8 mouse cellular contexts compared by ENCODE assay signal in genomic region chr2:128966641-128967580, GRCm38 (mm10). TPM values are rescaled to one million over a fixed set of nuclear protein-coding genes. Genes with fewer than 3 reads are reported as not detected.
A peak's percentile ranks its signal among the peaks of the same experiment; 100 is the strongest.
DNase-seq lines count a peak whose midpoint lies in the region; ATAC-seq lines count a peak whose summit lies in the region.

Zc3h6 (plus strand) TSS chr2:128967402.

- peak; percentile 98 for DNase-seq in CD4-positive, CD25-positive, alpha-beta regulatory T cell, adult 2 months (ENCODE audit: low read depth, low spot score)
- DNase-seq in fat pad, adult 2 months (ENCODE audit: extremely low read depth, low read depth, low spot score), result peak; percentile 62
- DNase-seq in kidney, postnatal 14 days, result peak; percentile 99
- peak; percentile 98 for DNase-seq in liver, embryonic 13.5 days
- DNase-seq in neural tube, embryonic 10.5 days (ENCODE audit: extremely low spot score, low spot score), result peak; percentile 98

- peak within 1 kb of the TSS; percentile 100 for H3K9ac ChIP-seq in heart, embryonic 14.5 days (ENCODE audit: low read length)
- H3K9ac ChIP-seq in liver, embryonic 13.5 days, result peak within 1 kb of the TSS; percentile 99
- H3K9ac ChIP-seq in stomach, embryonic 16.5 days (ENCODE audit: low read length), result peak within 1 kb of the TSS; percentile 100

- peak within 1 kb of the TSS; percentile 100 for H3K27ac ChIP-seq in brown adipose tissue, adult 24 weeks (replicated peaks; ENCODE audit: low read depth, low read length)
- peak within 1 kb of the TSS; percentile 98 to 100 for H3K27ac ChIP-seq in heart, embryonic 14.5 days (replicated peaks in 1 of 2; ENCODE audit: control insufficient read depth in 1 of 2, insufficient read depth in 1 of 2, low read depth in 2 of 2, low read length in 2 of 2)
- peak within 1 kb of the TSS; percentile 99 for H3K27ac ChIP-seq in liver, embryonic 13.5 days
- H3K27ac ChIP-seq in stomach, embryonic 16.5 days (ENCODE audit: low read length), result peak within 1 kb of the TSS; percentile 100

- H3K9me3 ChIP-seq in heart, embryonic 14.5 days (ENCODE audit: control insufficient read depth, low read length), result no peaks in the 10 kb centered on the region
- H3K9me3 ChIP-seq in liver, embryonic 13.5 days (replicated peaks), result no peaks in the 10 kb centered on the region
- no peaks in the 10 kb centered on the region for H3K9me3 ChIP-seq in stomach, embryonic 16.5 days (replicated peaks; ENCODE audit: control insufficient read depth, low read length)

- no peaks in the 10 kb centered on the region for H3K27me3 ChIP-seq in heart, embryonic 14.5 days (ENCODE audit: control insufficient read depth, insufficient read depth, low read length)
- H3K27me3 ChIP-seq in liver, embryonic 13.5 days, result no peaks in the 10 kb centered on the region
- H3K27me3 ChIP-seq in stomach, embryonic 16.5 days (ENCODE audit: control insufficient read depth, insufficient read depth, low read length), result no peaks in the 10 kb centered on the region

- H3K4me2 ChIP-seq in heart, embryonic 14.5 days (ENCODE audit: low read length), result peak within 1 kb of the TSS; percentile 68
- H3K4me2 ChIP-seq in liver, embryonic 13.5 days, result peak within 1 kb of the TSS; percentile 80
- H3K4me2 ChIP-seq in stomach, embryonic 16.5 days (ENCODE audit: low read depth, low read length), result peak within 1 kb of the TSS; percentile 58

- no peaks in the 10 kb centered on the region for H3K4me1 ChIP-seq in brown adipose tissue, adult 24 weeks (ENCODE audit: control insufficient read depth, insufficient read depth, insufficient read length, low read length)
- peaks cover 2 to 10% of the 10 kb centered on the region in 2 experiments; a peak in 3 of 4 replicates for H3K4me1 ChIP-seq in heart, embryonic 14.5 days (ENCODE audit: control insufficient read depth in 2 of 2, insufficient read depth in 2 of 2, low read length in 2 of 2)
- peaks cover 14% of the 10 kb centered on the region for H3K4me1 ChIP-seq in liver, embryonic 13.5 days (replicated peaks)
- H3K4me1 ChIP-seq in stomach, embryonic 16.5 days (ENCODE audit: control insufficient read depth, insufficient read depth, low read length), result 0 out of 2 replicates have a peak, but pooled peaks cover 7% of the 10 kb centered on the region

- H3K36me3 ChIP-seq in heart, embryonic 14.5 days (ENCODE audit: control insufficient read depth, insufficient read depth, low read length), result no peaks in the 10 kb centered on the region
- H3K36me3 ChIP-seq in liver, embryonic 13.5 days, result no peaks in the 10 kb centered on the region
- H3K36me3 ChIP-seq in stomach, embryonic 16.5 days (ENCODE audit: control insufficient read depth, insufficient read depth, low read length), result no peaks in the 10 kb centered on the region

- 1% methylated on average over 62 of the region's 65 CpGs for WGBS in heart, embryonic 14.5 days
- WGBS in liver, embryonic 13.5 days (ENCODE audit: insufficient replicate concordance), result 1% methylated on average over 65 of the region's 65 CpGs
- under 1% methylated on average over 65 of the region's 65 CpGs for WGBS in stomach, embryonic 16.5 days

- ATAC-seq in heart, embryonic 14.5 days (ENCODE audit: insufficient number of reproducible peaks, insufficient read depth, low FRiP score, low read depth), result peak; percentile 97
- ATAC-seq in liver, embryonic 13.5 days (ENCODE audit: low read depth), result peak; percentile 95
- ATAC-seq in stomach, embryonic 16.5 days (ENCODE audit: insufficient read depth, low FRiP score), result peak; percentile 98

- H3K4me3 ChIP-seq in brown adipose tissue, adult 24 weeks (ENCODE audit: insufficient read depth, low read depth, low read length), result peak within 1 kb of the TSS; percentile 99
- peak within 1 kb of the TSS; percentile 68 to 94 for H3K4me3 ChIP-seq in heart, embryonic 14.5 days (ENCODE audit: control insufficient read depth in 1 of 2, insufficient read depth in 1 of 2, low read depth in 1 of 2, low read length in 2 of 2)
- peak within 1 kb of the TSS; percentile 94 for H3K4me3 ChIP-seq in liver, embryonic 13.5 days (replicated peaks)
- peak within 1 kb of the TSS; percentile 92 for H3K4me3 ChIP-seq in stomach, embryonic 16.5 days (replicated peaks; ENCODE audit: low read length)

RNA-seq across cellular contexts. Expression of gene Zc3h6, which starts in this region (rescaled TPM):
- polyA plus RNA-seq in brown adipose tissue, adult 24 weeks (2012; ENCODE audit: insufficient read depth, insufficient read length, missing spikeins), result 3.1 and 4.1 TPM in 2 replicates
- polyA plus RNA-seq in heart, embryonic 14.5 days (2014; fragmentation: Nextera tagmentation; extraction: Ambion mirVana), result 1.2 and 2.5 TPM in 2 replicates
- 0.71 and 0.85 TPM in 2 replicates for polyA plus RNA-seq in liver, embryonic 13.5 days (2015; fragmentation: Nextera tagmentation; extraction: Ambion mirVana)
- polyA plus RNA-seq in stomach, embryonic 16.5 days (2015; fragmentation: Nextera tagmentation; extraction: Ambion mirVana), result 0.95 and 1.5 TPM in 2 replicates

Comparison
In these comparisons a context has a peak if more than half of its experiments do, and no peak if none do; other contexts are left out.
1. Peak in every context shown above with its lines: DNase-seq, ATAC-seq, H3K4me3 ChIP-seq and H3K27ac ChIP-seq.
2. Peak in DNase-seq, ATAC-seq, H3K4me3 ChIP-seq, H3K27ac ChIP-seq, H3K9ac ChIP-seq and H3K4me2 ChIP-seq in liver, embryonic 13.5 days; RNA of the gene not detected or under 1 TPM.